Mouse (Mus musculus) MEL (cell line): ENCODE measurements around the gene Col23a1. TPM values are rescaled to one million over a fixed set of nuclear protein-coding genes. Genes with fewer than 3 reads are reported as not detected.

Source experiments
- DNase-seq: peaks from one replicate; pipeline ENCODE4 v3.0.0; 2011; ENCODE audit warnings: low read depth, low spot score
- H3K27ac ChIP-seq: 2 replicates; pipeline ENCODE4 v1.5.1; 2012; ENCODE audit warnings: low read depth, mild to moderate bottlenecking, control low read depth, low read length, moderate library complexity; ENCODE audit not compliant: control insufficient read depth
- H3K27me3 ChIP-seq, 2 experiments: fragments of 150-350 bp in 1 of 2; sonication (generic) in 1 of 2; 2 replicates each; pipeline ENCODE4 v1.6.1; 2012; ENCODE audit warnings: low read length in 2 of 2, mild to moderate bottlenecking in 2 of 2, improper control_type of control experiment in 1 of 2, moderate library complexity in 1 of 2; ENCODE audit not compliant: insufficient read depth in 2 of 2, control insufficient read depth in 1 of 2
- H3K36me3 ChIP-seq, 2 experiments: 2 replicates each; pipeline ENCODE4 v1.6.1; 2012 to 2014; ENCODE audit warnings: low read length in 2 of 2, improper control_type of control experiment in 1 of 2, inconsistent platforms in 1 of 2, mild to moderate bottlenecking in 1 of 2; ENCODE audit not compliant: insufficient read depth in 2 of 2, control insufficient read depth in 1 of 2
- H3K4me1 ChIP-seq, 2 experiments: fragments of 150-350 bp in 1 of 2; sonication (generic) in 1 of 2; 2 replicates each; pipeline ENCODE4 v1.6.1; 2012; ENCODE audit warnings: low read length in 2 of 2, improper control_type of control experiment in 1 of 2, mild to moderate bottlenecking in 1 of 2; ENCODE audit not compliant: insufficient read depth in 2 of 2, control insufficient read depth in 1 of 2
- H3K4me3 ChIP-seq, 2 experiments: fragments of 150-350 bp in 1 of 2; sonication (generic) in 1 of 2; 2 replicates each; pipeline ENCODE4 v1.5.1; 2012; ENCODE audit warnings: low read depth in 2 of 2, low read length in 2 of 2, mild to moderate bottlenecking in 2 of 2, moderate library complexity in 2 of 2, control low read depth in 1 of 2, improper control_type of control experiment in 1 of 2; ENCODE audit not compliant: control insufficient read depth in 1 of 2, insufficient read depth in 1 of 2
- H3K79me2 ChIP-seq: 2 replicates; pipeline ENCODE4 v1.6.1; 2012; ENCODE audit warnings: mild to moderate bottlenecking, low read length, moderate library complexity; ENCODE audit not compliant: control insufficient read depth, poor library complexity, insufficient read depth
- H3K9ac ChIP-seq: 2 replicates; pipeline ENCODE4 v1.6.1; 2012; ENCODE audit warnings: low read depth, mild to moderate bottlenecking, control low read depth, low read length, moderate library complexity; ENCODE audit not compliant: control insufficient read depth, poor library complexity, severe bottlenecking
- H3K9me3 ChIP-seq: fragments of 150-350 bp; sonication (generic); replicated peaks from 2 replicates; pipeline ENCODE4 v1.6.1; 2012; ENCODE audit warnings: mild to moderate bottlenecking, low read length, improper control_type of control experiment, moderate library complexity; ENCODE audit not compliant: insufficient read depth
- CHD1 ChIP-seq: IDR thresholded peaks from 2 replicates; pipeline ENCODE4 v1.6.1; 2012; ENCODE audit warnings: low read depth, mild to moderate bottlenecking, inconsistent platforms, low read length, improper control_type of control experiment
- CTCF ChIP-seq, 3 experiments: IDR thresholded peaks in 2 of 3; conservative IDR thresholded peaks in 1 of 3; 2 replicates each; pipeline ENCODE4 v1.5.1; 2011 to 2012; ENCODE audit warnings: low read length in 3 of 3, low read depth in 2 of 3, mild to moderate bottlenecking in 2 of 3, improper control_type of control experiment in 1 of 3, inconsistent platforms in 1 of 3, mixed read lengths in 1 of 3, moderate library complexity in 1 of 3; ENCODE audit not compliant: control insufficient read depth in 1 of 3, insufficient read depth in 1 of 3, poor library complexity in 1 of 3, severe bottlenecking in 1 of 3
- E2F4 ChIP-seq: IDR thresholded peaks from 2 replicates; pipeline ENCODE4 v1.6.1; 2011; ENCODE audit warnings: low read depth, low read length, improper control_type of control experiment, borderline replicate concordance
- ETS1 ChIP-seq: IDR thresholded peaks from 2 replicates; pipeline ENCODE4 v1.6.1; 2012; ENCODE audit warnings: low read depth, mild to moderate bottlenecking, inconsistent platforms, low read length, improper control_type of control experiment, moderate library complexity
- GATA1 ChIP-seq: IDR thresholded peaks from 2 replicates; pipeline ENCODE4 v1.6.1; 2011; ENCODE audit warnings: low read depth, low read length, improper control_type of control experiment
- MAX ChIP-seq: IDR thresholded peaks from 2 replicates; pipeline ENCODE4 v1.6.1; 2011; ENCODE audit warnings: low read length, improper control_type of control experiment
- MAZ ChIP-seq: IDR thresholded peaks from 2 replicates; pipeline ENCODE4 v1.6.1; 2012; ENCODE audit warnings: low read depth, mild to moderate bottlenecking, inconsistent platforms, low read length, improper control_type of control experiment
- MEF2A ChIP-seq: IDR thresholded peaks from 2 replicates; pipeline ENCODE4 v1.6.1; 2014; ENCODE audit warnings: low read depth, mild to moderate bottlenecking, inconsistent platforms, low read length, improper control_type of control experiment; ENCODE audit not compliant: poor library complexity, insufficient replicate concordance, severe bottlenecking; ENCODE audit errors: extremely low read depth
- MYC ChIP-seq: IDR thresholded peaks from 2 replicates; pipeline ENCODE4 v1.6.1; 2011; ENCODE audit warnings: low read depth, mild to moderate bottlenecking, low read length, improper control_type of control experiment, moderate library complexity
- NELFE ChIP-seq: IDR thresholded peaks from 2 replicates; pipeline ENCODE4 v1.6.1; 2011; ENCODE audit warnings: low read depth, low read length, improper control_type of control experiment
- NRF1 ChIP-seq: IDR thresholded peaks from 2 replicates; pipeline ENCODE4 v1.6.1; 2014; ENCODE audit warnings: low read depth, mild to moderate bottlenecking, inconsistent platforms, low read length, improper control_type of control experiment, moderate library complexity; ENCODE audit not compliant: poor library complexity, insufficient read depth, severe bottlenecking
- POLR2A ChIP-seq, 2 experiments: IDR thresholded peaks; 2 replicates each; pipeline ENCODE4 v1.6.1; 2011 to 2012; ENCODE audit warnings: low read length in 2 of 2, mild to moderate bottlenecking in 2 of 2, control low read depth in 1 of 2, improper control_type of control experiment in 1 of 2, low read depth in 1 of 2, moderate library complexity in 1 of 2; ENCODE audit not compliant: control insufficient read depth in 1 of 2, insufficient read depth in 1 of 2, poor library complexity in 1 of 2
- POLR2AphosphoS2 ChIP-seq: IDR thresholded peaks from 2 replicates; pipeline ENCODE4 v1.6.1; 2011; ENCODE audit warnings: low read length, improper control_type of control experiment
- POLR2AphosphoS5 ChIP-seq: IDR thresholded peaks from 2 replicates; pipeline ENCODE4 v1.6.1; 2012; ENCODE audit warnings: low read depth, borderline replicate concordance, mild to moderate bottlenecking, inconsistent platforms, low read length, moderate library complexity, mixed read lengths
- RCOR1 ChIP-seq: IDR thresholded peaks from 2 replicates; pipeline ENCODE4 v1.6.1; 2012; ENCODE audit warnings: low read depth, mild to moderate bottlenecking, inconsistent platforms, low read length, improper control_type of control experiment
- SIN3A ChIP-seq: IDR thresholded peaks from 2 replicates; pipeline ENCODE4 v1.6.1; 2012; ENCODE audit warnings: low read length, improper control_type of control experiment, inconsistent platforms
- TCF12 ChIP-seq: IDR thresholded peaks from 2 replicates; pipeline ENCODE4 v1.6.1; 2014; ENCODE audit warnings: low read depth, mild to moderate bottlenecking, inconsistent platforms, low read length, improper control_type of control experiment, moderate library complexity
- USF2 ChIP-seq, 2 experiments: IDR thresholded peaks; 2 replicates each; pipeline ENCODE4 v1.6.1; 2011 to 2012; ENCODE audit warnings: improper control_type of control experiment in 2 of 2, low read length in 2 of 2, borderline replicate concordance in 1 of 2, inconsistent platforms in 1 of 2, low read depth in 1 of 2, mild to moderate bottlenecking in 1 of 2; ENCODE audit not compliant: insufficient read depth in 1 of 2
- ZC3H11A ChIP-seq: IDR thresholded peaks from 2 replicates; pipeline ENCODE4 v1.6.1; 2012; ENCODE audit warnings: low read depth, mild to moderate bottlenecking, inconsistent platforms, low read length, improper control_type of control experiment
- ZNF384 ChIP-seq: IDR thresholded peaks from 2 replicates; pipeline ENCODE4 v1.6.1; 2012; ENCODE audit warnings: low read depth, mild to moderate bottlenecking, inconsistent platforms, low read length, improper control_type of control experiment
- polyA plus RNA-seq, 2 experiments: library from polyadenylated mRNA; stranded (reverse) in 1 of 2; unstranded in 1 of 2; fragments of >175 nt in 1 of 2; fragments of >200 nt in 1 of 2; gene quantifications; 2 replicates each; pipeline versions ENCODE4 v1.2.1 to v1.2.4; 2012; ENCODE audit warnings: low replicate concordance in 2 of 2, low read depth in 1 of 2; ENCODE audit not compliant: insufficient read length in 2 of 2, insufficient read depth in 1 of 2, missing spikeins in 1 of 2
- total RNA-seq: library from RNA; depleted of rRNA; stranded (reverse); fragments of 300-350 nt; gene quantifications from 2 replicates; pipeline ENCODE4 v1.2.3, GENCODE M21; 2012

The Col23a1 gene
- total and polyA plus RNA-seq, 3 experiments: under 0.01 to 0.03 TPM; not detected in 1

DNA sequence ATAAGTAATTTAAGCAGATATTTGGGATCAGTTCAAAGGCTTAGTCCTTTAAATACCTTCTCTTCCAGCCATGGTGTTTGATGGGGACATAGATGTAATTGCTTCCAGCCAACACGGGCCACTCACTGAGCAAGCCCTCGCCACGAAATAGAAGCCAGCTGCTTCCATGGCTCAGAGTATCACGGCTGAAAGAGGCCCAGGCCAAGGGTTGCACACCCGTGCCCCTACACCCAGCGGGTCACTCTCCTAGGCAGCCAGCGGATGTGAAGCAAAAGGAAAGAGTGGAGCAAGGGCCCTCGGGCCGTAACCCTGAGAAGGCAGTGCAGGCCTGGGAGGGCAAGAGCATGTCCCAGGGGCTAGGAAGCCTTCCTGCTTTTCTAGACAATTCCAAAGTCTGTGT lies 252.7 kb downstream of the Col23a1 start:
- Histone ChIP-seq H3K9me3 (no peaks in the 10 kb centered on the region), H3K36me3 (peaks cover 0 to 27% of the 10 kb centered on the region in 2 experiments; a peak in 2 of 4 replicates), H3K4me3 (no peak overlapping the region), H3K27ac (no peak overlapping the region), H3K4me1 (peaks cover 8 to 38% of the 10 kb centered on the region in 2 experiments), H3K9ac (no peak overlapping the region), H3K27me3 (no peaks in the 10 kb centered on the region), H3K79me2 (no peaks in the 10 kb centered on the region)
- DNase-seq: no peak
- TF ChIP-seq ZC3H11A: no peak
- no peak for TF ChIP-seq NRF1
- no peak for TF ChIP-seq CTCF (IDR thresholded peaks at IDR 0.05 in 2 of 3, conservative IDR thresholded peaks at IDR 0.05 in 1 of 3; ENCODE audit: control insufficient read depth in 1 of 3, insufficient read depth in 1 of 3, low read depth in 2 of 3, low read length in 3 of 3, poor library complexity in 1 of 3, severe bottlenecking in 1 of 3)
- TF ChIP-seq POLR2AphosphoS5: no peak
- TF ChIP-seq MYC: no peak
- TF ChIP-seq SIN3A: no peak
- TF ChIP-seq POLR2AphosphoS2: no peak
- TF ChIP-seq ZNF384: no peak
- no peak for TF ChIP-seq GATA1
- TF ChIP-seq POLR2A (IDR thresholded peaks at IDR 0.05; ENCODE audit: control insufficient read depth in 1 of 2, insufficient read depth in 1 of 2, low read depth in 1 of 2, low read length in 2 of 2, poor library complexity in 1 of 2): no peak
- no peak for TF ChIP-seq MAX
- no peak for TF ChIP-seq RCOR1
- TF ChIP-seq MAZ: no peak
- TF ChIP-seq USF2 (IDR thresholded peaks at IDR 0.05; ENCODE audit: borderline replicate concordance in 1 of 2, insufficient read depth in 1 of 2, low read depth in 1 of 2, low read length in 2 of 2): no peak
- no peak for TF ChIP-seq TCF12
- no peak for TF ChIP-seq MEF2A
- TF ChIP-seq E2F4: no peak
- TF ChIP-seq CHD1: no peak

DNA sequence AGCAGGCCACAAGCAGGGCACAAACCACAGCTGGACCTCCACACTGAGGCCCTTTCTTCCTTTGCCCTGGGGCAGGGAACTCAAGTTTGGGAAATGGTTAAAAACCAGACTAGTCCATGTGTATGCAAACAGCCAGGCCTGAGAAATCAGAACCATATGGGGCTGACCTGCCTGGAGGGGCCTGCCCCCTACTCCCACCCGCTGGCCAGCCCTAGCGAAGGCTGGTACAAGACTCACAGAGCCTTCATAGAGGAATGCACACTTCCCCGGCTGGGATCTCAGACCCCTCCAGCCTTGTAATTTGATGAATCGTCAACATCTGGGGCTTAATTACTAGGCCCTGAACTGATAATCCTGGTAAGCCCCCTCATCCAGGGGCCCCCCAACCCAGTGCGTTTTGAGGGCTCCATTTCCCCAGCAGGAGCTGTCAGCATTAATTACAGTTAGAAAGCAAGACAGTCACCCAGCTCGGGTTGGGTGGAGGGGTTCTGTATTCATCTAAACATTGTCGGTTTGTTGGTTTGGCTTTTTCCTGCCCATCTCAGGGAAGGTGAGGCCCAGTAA lies 253.8 kb downstream of the Col23a1 start:
- Histone ChIP-seq H3K4me3 (no peak overlapping the region), H3K27ac (peak overlapping the region; percentile 66), H3K4me1 (peaks cover 8 to 38% of the 10 kb centered on the region in 2 experiments), H3K27me3 (no peaks in the 10 kb centered on the region), H3K9me3 (no peaks in the 10 kb centered on the region), H3K9ac (no peak overlapping the region), H3K36me3 (peaks cover 0 to 27% of the 10 kb centered on the region in 2 experiments; a peak in 2 of 4 replicates), H3K79me2 (no peaks in the 10 kb centered on the region)
- no peak for DNase-seq
- TF ChIP-seq NELFE (no peak), CTCF (IDR thresholded peaks at IDR 0.05 in 2 of 3, conservative IDR thresholded peaks at IDR 0.05 in 1 of 3; ENCODE audit: control insufficient read depth in 1 of 3, insufficient read depth in 1 of 3, low read depth in 2 of 3, low read length in 3 of 3, poor library complexity in 1 of 3, severe bottlenecking in 1 of 3) (no peak), POLR2AphosphoS2 (no peak), NRF1 (no peak), ETS1 (no peak)
